8 mouse cellular contexts compared by ENCODE assay signal in genomic region chr2:27676106-27676477, GRCm38 (mm10). TPM values are rescaled to one million over a fixed set of nuclear protein-coding genes. Genes with fewer than 3 reads are reported as not detected.
A peak's percentile ranks its signal among the peaks of the same experiment; 100 is the strongest.
DNase-seq lines count a peak whose midpoint lies in the region; ATAC-seq and TF ChIP-seq lines count a peak whose summit lies in the region.

Gene Rxra (plus strand): TSS chr2:27676440.

- no peak for DNase-seq in layer of hippocampus, adult 2 months (ENCODE audit: low spot score in 2 of 2)
- no peak for DNase-seq in layer of hippocampus, adult 9-11 months
- no peak for DNase-seq in gonadal fat pad, adult 2 months (ENCODE audit: low read depth)
- peak; percentile 83 for DNase-seq in kidney, adult 18-20 months
- DNase-seq in liver, embryonic 13.5 days = no peak
- DNase-seq in neural tube, embryonic 11.5 days (ENCODE audit: low spot score) = no peak

- H3K9ac ChIP-seq in liver, embryonic 13.5 days = peak within 1 kb of the TSS; percentile 81
- peak within 1 kb of the TSS; percentile 91 for H3K9ac ChIP-seq in neural tube, embryonic 11.5 days (ENCODE audit: low read length)

- H3K27me3 ChIP-seq in liver, embryonic 13.5 days = peaks cover 34% of the 10 kb centered on the region
- no peaks in the 10 kb centered on the region for H3K27me3 ChIP-seq in neural tube, embryonic 11.5 days (ENCODE audit: control insufficient read depth, insufficient read depth, low read length)

- H3K4me1 ChIP-seq in liver, embryonic 13.5 days (replicated peaks) = peaks cover 79% of the 10 kb centered on the region
- peaks cover 35% of the 10 kb centered on the region for H3K4me1 ChIP-seq in neural tube, embryonic 11.5 days (ENCODE audit: control insufficient read depth, insufficient read depth, low read length)

- H3K4me3 ChIP-seq in layer of hippocampus, adult 2 months = peak within 1 kb of the TSS; percentile 65
- H3K4me3 ChIP-seq in liver, embryonic 13.5 days (replicated peaks) = peak within 1 kb of the TSS; percentile 76
- peak within 1 kb of the TSS; percentile 89 for H3K4me3 ChIP-seq in neural tube, embryonic 11.5 days (ENCODE audit: low read depth, low read length)

- H3K4me2 ChIP-seq in liver, embryonic 13.5 days = peak within 1 kb of the TSS; percentile 87
- peak within 1 kb of the TSS; percentile 94 for H3K4me2 ChIP-seq in neural tube, embryonic 11.5 days (ENCODE audit: low read depth)

- TF ChIP-seq CTCF in layer of hippocampus, adult 2 months (conservative IDR thresholded peaks at IDR 0.05) = no peak

- H3K36me3 ChIP-seq in liver, embryonic 13.5 days = no peaks in the 10 kb centered on the region
- no peaks in the 10 kb centered on the region for H3K36me3 ChIP-seq in neural tube, embryonic 11.5 days (ENCODE audit: control insufficient read depth, insufficient read depth, low read length)

- no peaks in the 10 kb centered on the region for H3K9me3 ChIP-seq in liver, embryonic 13.5 days (replicated peaks)
- H3K9me3 ChIP-seq in neural tube, embryonic 11.5 days (ENCODE audit: control insufficient read depth, low read length) = no peaks in the 10 kb centered on the region

- peak within 1 kb of the TSS; percentile 79 for H3K27ac ChIP-seq in layer of hippocampus, adult 2 months
- peak within 1 kb of the TSS; percentile 80 for H3K27ac ChIP-seq in liver, embryonic 13.5 days
- peak within 1 kb of the TSS; percentile 92 for H3K27ac ChIP-seq in neural tube, embryonic 11.5 days (ENCODE audit: low read depth, low read length)

- WGBS in liver, embryonic 13.5 days (ENCODE audit: insufficient replicate concordance) = 18% methylated on average over 16 of the region's 16 CpGs
- 3% methylated on average over 16 of the region's 16 CpGs for WGBS in neural tube, embryonic 11.5 days

- 0 out of 2 replicates have a peak, but pooled peaks have one; percentile 26 for ATAC-seq in common myeloid progenitor, adult 5-6 weeks (replicated peaks; ENCODE audit: low read depth, poor library complexity, severe bottlenecking)
- 0 out of 2 replicates have a peak, but pooled peaks have one; percentile 17 for ATAC-seq in liver, embryonic 13.5 days (ENCODE audit: low read depth)
- no peak for ATAC-seq in neural tube, embryonic 11.5 days (ENCODE audit: insufficient read depth, low FRiP score, low TSS enrichment)
- no peak for ATAC-seq in activated CD4-positive, CD25-positive, alpha-beta regulatory T cell, adult 4 months

RNA-seq across cellular contexts. Expression of gene Rxra, which starts in this region (rescaled TPM):
- total RNA-seq in layer of hippocampus, adult 2 months (2021) = 10 to 100 TPM; 26.9 to 29.5 TPM
- total RNA-seq in common myeloid progenitor, adult 5-6 weeks (2017) = 3.5 and 4.0 TPM in 2 replicates
- 80.6 and 82.3 TPM in 2 replicates for polyA plus RNA-seq in gonadal fat pad, adult 2 months (2012; rRNA removed)
- 3.5 and 3.7 TPM in 2 replicates for polyA plus RNA-seq in liver, embryonic 13.5 days (2015; fragmentation: Nextera tagmentation; extraction: Ambion mirVana)
- 6.8 and 7.2 TPM in 2 replicates for polyA plus RNA-seq in neural tube, embryonic 11.5 days (2014; fragmentation: Nextera tagmentation; extraction: Ambion mirVana)
- 10 to 100 TPM in 1 of 2 experiments, 1 to 10 TPM in 1; 7.7 to 11.7 TPM for polyA plus RNA-seq in activated CD4-positive, CD25-positive, alpha-beta regulatory T cell, adult 4 months (2017; shearing (Covaris generic))

Comparison
In these comparisons a context has a peak if more than half of its experiments do, and no peak if none do; other contexts are left out.
1. ATAC-seq: peak in common myeloid progenitor, adult 5-6 weeks (single experiment) and liver, embryonic 13.5 days (single experiment); none in neural tube, embryonic 11.5 days (single experiment) and activated CD4-positive, CD25-positive, alpha-beta regulatory T cell, adult 4 months (single experiment).
2. Peak in every context shown above with its lines, with median percentiles within 50 percentile points of each other: H3K27ac ChIP-seq and H3K4me3 ChIP-seq.